Mouse (Mus musculus) midbrain, embryonic 11.5 days (tissue): ENCODE data around the gene Birc7. TPM values are rescaled to one million over a fixed set of nuclear protein-coding genes. Genes with fewer than 3 reads are reported as not detected.

Experiments
- ATAC-seq: fragments of 200-750 bp; cut with Nextera tagmentation; 2 replicates; pipeline ENCODE4 v1.8.0; 2017; ENCODE audit warnings: moderate TSS enrichment, moderate library complexity; ENCODE audit not compliant: low FRiP score
- DNase-seq: peaks from one replicate; pipeline ENCODE4 v3.0.0; 2015; ENCODE audit warnings: low spot score; ENCODE audit errors: missing footprints
- H3K27ac ChIP-seq: fragments of 300-500 bp; sonication (generic); 2 replicates; pipeline ENCODE4 v1.5.1; 2014; ENCODE audit warnings: low read depth, low read length
- H3K27me3 ChIP-seq: fragments of 300-500 bp; sonication (generic); 2 replicates; pipeline ENCODE4 v1.6.1; 2014; ENCODE audit warnings: mild to moderate bottlenecking, low read length, moderate library complexity, mixed read lengths; ENCODE audit not compliant: control insufficient read depth, insufficient read depth
- H3K36me3 ChIP-seq: fragments of 300-500 bp; sonication (generic); 2 replicates; pipeline ENCODE4 v1.6.1; 2014; ENCODE audit warnings: mild to moderate bottlenecking, low read length, moderate library complexity, mixed read lengths; ENCODE audit not compliant: control insufficient read depth, insufficient read depth
- H3K4me1 ChIP-seq: fragments of 300-500 bp; sonication (generic); 2 replicates; pipeline ENCODE4 v1.6.1; 2014; ENCODE audit warnings: low read length; ENCODE audit not compliant: control insufficient read depth, insufficient read depth
- H3K4me2 ChIP-seq: fragments of 300-500 bp; sonication (generic); 2 replicates; pipeline ENCODE4 v1.6.1; 2014; ENCODE audit warnings: mild to moderate bottlenecking, moderate library complexity
- H3K4me3 ChIP-seq: fragments of 300-500 bp; sonication (generic); 2 replicates; pipeline ENCODE4 v1.5.1; 2014; ENCODE audit warnings: low read depth, low read length
- H3K9ac ChIP-seq: fragments of 300-500 bp; sonication (generic); 2 replicates; pipeline ENCODE4 v1.6.1; 2014; ENCODE audit warnings: low read length
- H3K9me3 ChIP-seq: fragments of 300-500 bp; sonication (generic); 2 replicates; pipeline ENCODE4 v1.6.1; 2016; ENCODE audit warnings: low read length; ENCODE audit not compliant: control insufficient read depth
- WGBS: fragments of 180-500 bp; shearing (Covaris S2); extraction: QIAGEN DNeasy Blood & Tissue Kit; methylation state at CpG from one replicate; pipeline ENCODE4 v1.1.7; 2014; 5-methylcytosine and 5-hydroxymethylcytosine counted together
- polyA plus RNA-seq: library from polyadenylated mRNA; unstranded; fragments of >200 nt; fragmentation: Nextera tagmentation; extraction: Ambion mirVana; gene quantifications from 2 replicates; pipeline ENCODE4 v1.2.1, GENCODE M21; 2014

The Birc7 gene
- polyA plus RNA-seq, 1 experiment from 2014 or later: 0.45 TPM

- no peaks in the 10 kb centered on the region for H3K9me3 ChIP-seq
- no peak overlapping the region for H3K4me2 ChIP-seq
- no peak overlapping the region for H3K9ac ChIP-seq
- DNase-seq (no peak), ATAC-seq (no peak)
- H3K36me3 ChIP-seq: no peaks in the 10 kb centered on the region
- H3K4me3 ChIP-seq: no peak overlapping the region
- no peaks in the 10 kb centered on the region for H3K27me3 ChIP-seq
- 91% methylated on average over 6 of the region's 6 CpGs for WGBS
- peaks cover 8% of the 10 kb centered on the region for H3K4me1 ChIP-seq
- H3K27ac ChIP-seq: no peak overlapping the region
Observed at GRCm38 (mm10) chr2:180922739-180923138, 6.1 kb upstream of the Birc7 start.

GRCm38 (mm10) chr2:180925176-180925575 is 3.6 kb upstream of the Birc7 start:
- Histone ChIP-seq H3K9ac (no peak overlapping the region), H3K4me3 (no peak overlapping the region), H3K4me2 (no peak overlapping the region), H3K9me3 (no peaks in the 10 kb centered on the region), H3K36me3 (no peaks in the 10 kb centered on the region), H3K27me3 (no peaks in the 10 kb centered on the region), H3K4me1 (no peaks in the 10 kb centered on the region; the same call in 1 of the 2 replicates), H3K27ac (no peak overlapping the region)
- DNase-seq (peak; percentile 97), ATAC-seq (no peak)
- WGBS: 4% methylated on average over 4 of the region's 4 CpGs

- H3K27ac ChIP-seq: no peak overlapping the region
- H3K4me1 ChIP-seq: no peaks in the 10 kb centered on the region
- no peaks in the 10 kb centered on the region for H3K27me3 ChIP-seq
- 90% methylated on average over 1 of the region's 1 CpGs for WGBS
- H3K9me3 ChIP-seq: no peaks in the 10 kb centered on the region
- H3K36me3 ChIP-seq: no peaks in the 10 kb centered on the region
- ATAC-seq (peak; percentile 42; the same call in 1 of the 2 replicates), DNase-seq (no peak)
- no peak overlapping the region for H3K9ac ChIP-seq
- no peak overlapping the region for H3K4me3 ChIP-seq
- no peak overlapping the region for H3K4me2 ChIP-seq
Observed at GRCm38 (mm10) chr2:180932418-180932817, 3.6 kb downstream of the Birc7 start.

GRCm38 (mm10) chr2:180940187-180940586 is 11.4 kb downstream of the Birc7 start:
- no peaks in the 10 kb centered on the region for H3K9me3 ChIP-seq
- no peak overlapping the region for H3K9ac ChIP-seq
- no peak for ATAC-seq
- no peak overlapping the region for H3K27ac ChIP-seq
- H3K36me3 ChIP-seq: no peaks in the 10 kb centered on the region
- H3K4me3 ChIP-seq: no peak overlapping the region
- no peaks in the 10 kb centered on the region for H3K27me3 ChIP-seq
- DNase-seq: no peak
- H3K4me2 ChIP-seq: no peak overlapping the region
- H3K4me1 ChIP-seq: no peaks in the 10 kb centered on the region

- Histone ChIP-seq H3K4me2 (no peak overlapping the region), H3K4me1 (no peaks in the 10 kb centered on the region), H3K27me3 (no peaks in the 10 kb centered on the region), H3K4me3 (no peak overlapping the region), H3K9me3 (no peaks in the 10 kb centered on the region), H3K36me3 (no peaks in the 10 kb centered on the region), H3K27ac (no peak overlapping the region), H3K9ac (no peak overlapping the region)
- ATAC-seq (no peak), DNase-seq (no peak)
Observed at GRCm38 (mm10) chr2:180941869-180942268, 13.0 kb downstream of the Birc7 start.

GRCm38 (mm10) chr2:180949947-180950346 is 21.1 kb downstream of the Birc7 start:
- peaks cover 36% of the 10 kb centered on the region for H3K4me1 ChIP-seq
- no peak overlapping the region for H3K27ac ChIP-seq
- H3K4me2 ChIP-seq: no peak overlapping the region
- H3K9me3 ChIP-seq: no peaks in the 10 kb centered on the region
- ATAC-seq (no peak), DNase-seq (no peak)
- H3K27me3 ChIP-seq: no peaks in the 10 kb centered on the region
- H3K36me3 ChIP-seq: no peaks in the 10 kb centered on the region
- H3K4me3 ChIP-seq: no peak overlapping the region
- no peak overlapping the region for H3K9ac ChIP-seq
- WGBS: 16% methylated on average over 1 of the region's 1 CpGs

GRCm38 (mm10) chr2:180952731-180953171 is 23.9 kb downstream of the Birc7 start:
- Histone ChIP-seq H3K9me3 (no peaks in the 10 kb centered on the region), H3K4me3 (peak overlapping the region; percentile 65), H3K27me3 (no peaks in the 10 kb centered on the region), H3K4me2 (peak overlapping the region; percentile 90), H3K27ac (peak overlapping the region; percentile 95), H3K9ac (peak overlapping the region; percentile 74), H3K4me1 (peaks cover 37% of the 10 kb centered on the region), H3K36me3 (no peaks in the 10 kb centered on the region)
- DNase-seq: peak; percentile 92
- 11% methylated on average over 9 of the region's 9 CpGs for WGBS
- ATAC-seq: peak; percentile 50

GRCm38 (mm10) chr2:180953638-180954037 is 24.8 kb downstream of the Birc7 start:
- no peaks in the 10 kb centered on the region for H3K9me3 ChIP-seq
- ATAC-seq: no peak
- peak overlapping the region; percentile 95 for H3K27ac ChIP-seq
- H3K36me3 ChIP-seq: no peaks in the 10 kb centered on the region
- H3K4me3 ChIP-seq: peak overlapping the region; percentile 65
- H3K9ac ChIP-seq: peak overlapping the region; percentile 74
- H3K27me3 ChIP-seq: no peaks in the 10 kb centered on the region
- peak overlapping the region; percentile 90 for H3K4me2 ChIP-seq
- DNase-seq: no peak
- peaks cover 37% of the 10 kb centered on the region for H3K4me1 ChIP-seq
- 8% methylated on average over 2 of the region's 2 CpGs for WGBS

GRCm38 (mm10) chr2:180954061-180955047 is 25.5 kb downstream of the Birc7 start, which contains the start of gene Nkain4:
Gene Nkain4 (minus strand): TSS chr2:180954699.
- Histone ChIP-seq H3K27me3 (no peaks in the 10 kb centered on the region), H3K9me3 (no peaks in the 10 kb centered on the region), H3K4me2 (peak within 1 kb of the TSS; percentile 90), H3K9ac (peak within 1 kb of the TSS; percentile 74), H3K4me1 (peaks cover 35% of the 10 kb centered on the region), H3K27ac (peak within 1 kb of the TSS; percentile 95), H3K36me3 (no peaks in the 10 kb centered on the region), H3K4me3 (peak within 1 kb of the TSS; percentile 65)
- peak; percentile 95 for ATAC-seq
- peak; percentile 96 for DNase-seq
- WGBS: under 1% methylated on average over 52 of the region's 52 CpGs
